Mouse (Mus musculus): Measurements from ENCODE around the gene Pabpc1l. TPM values are rescaled to one million over a fixed set of nuclear protein-coding genes. Genes with fewer than 3 reads are reported as not detected.

Gene Pabpc1l
- polyA plus RNA-seq (2021; fragmentation: Nextera tagmentation) = not detected in 2 replicates
- long read RNA-seq, experiment 1 = 0 reads
- long read RNA-seq, experiment 2 = 0 reads

GRCm38 (mm10) chr2:164025150-164025549 is at the start of gene Pabpc1l:
Gene Pabpc1l (plus strand): TSS chr2:164025450.

GRCm38 (mm10) chr2:163994654-163994976 is 30.6 kb upstream of the Pabpc1l start, which contains the start of gene Ywhab:
Gene Ywhab (plus strand): TSS chr2:163994960.

GRCm38 (mm10) chr2:164070142-164070764 is 45.0 kb downstream of the Pabpc1l start, which contains the start of gene Stk4:
Gene Stk4 (plus strand): TSS chr2:164070322.

GRCm38 (mm10) chr2:164070765-164071436 is 45.7 kb downstream of the Pabpc1l start, which contains the start of gene Tomm34:
Gene Tomm34 (minus strand): TSS chr2:164071169.

Other genes with a start within 250 kb of the Pabpc1l start
- 0.10 and 0.26 TPM in 2 replicates for gene Ccn5, start 204.6 kb upstream of the Pabpc1l start, polyA plus RNA-seq (2021; fragmentation: Nextera tagmentation)
- not detected in 2 replicates for gene Kcnk15, start 171.8 kb upstream of the Pabpc1l start, polyA plus RNA-seq (2021; fragmentation: Nextera tagmentation)
- 3.2 and 3.4 TPM in 2 replicates for gene Rims4, start 106.8 kb upstream of the Pabpc1l start, polyA plus RNA-seq (2021; fragmentation: Nextera tagmentation)
- gene Ywhab, start 30.5 kb upstream of the Pabpc1l start, polyA plus RNA-seq (2021; fragmentation: Nextera tagmentation) = 602 and 694 TPM in 2 replicates
- 18.7 and 21.7 TPM in 2 replicates for gene Stk4, start 44.9 kb downstream of the Pabpc1l start, polyA plus RNA-seq (2021; fragmentation: Nextera tagmentation)
- 139 and 143 TPM in 2 replicates for gene Tomm34, start 45.7 kb downstream of the Pabpc1l start, polyA plus RNA-seq (2021; fragmentation: Nextera tagmentation)
- gene Kcns1, start 145.7 kb downstream of the Pabpc1l start, polyA plus RNA-seq (2021; fragmentation: Nextera tagmentation) = 4.2 and 5.7 TPM in 2 replicates
- not detected in 2 replicates for gene Wfdc5, start 157.3 kb downstream of the Pabpc1l start, polyA plus RNA-seq (2021; fragmentation: Nextera tagmentation)
- not detected in 2 replicates for gene Wfdc12, start 165.2 kb downstream of the Pabpc1l start, polyA plus RNA-seq (2021; fragmentation: Nextera tagmentation)
- not detected in 2 replicates for gene Wfdc15a, start 174.7 kb downstream of the Pabpc1l start, polyA plus RNA-seq (2021; fragmentation: Nextera tagmentation)
- not detected in 2 replicates for gene Wfdc15b, start 196.2 kb downstream of the Pabpc1l start, polyA plus RNA-seq (2021; fragmentation: Nextera tagmentation)
- gene Svs2, start 213.0 kb downstream of the Pabpc1l start, polyA plus RNA-seq (2021; fragmentation: Nextera tagmentation) = not detected in 2 replicates
- not detected in 2 replicates for gene Svs3b, start 231.2 kb downstream of the Pabpc1l start, polyA plus RNA-seq (2021; fragmentation: Nextera tagmentation)